Mouse (Mus musculus) thymus, adult 2 months (tissue): ENCODE results near the gene Olfr368.

Experiments used
- CTCF ChIP-seq: fragments of 200-500 bp; IDR thresholded peaks from 2 replicates; pipeline ENCODE4 v1.5.1; 2012; ENCODE audit warnings: mild to moderate bottlenecking, control low read depth, low read length, moderate library complexity, borderline replicate concordance; ENCODE audit not compliant: control insufficient read depth, poor library complexity, insufficient read depth; ENCODE audit errors: extremely low read depth
- POLR2A ChIP-seq: fragments of 200-500 bp; IDR thresholded peaks from 2 replicates; pipeline ENCODE4 v1.6.1; 2012; ENCODE audit warnings: mild to moderate bottlenecking, low read length, control low read depth, moderate library complexity; ENCODE audit not compliant: control insufficient read depth, poor library complexity, insufficient read depth; ENCODE audit errors: extremely low read depth

- TF ChIP-seq CTCF: no peak
- no peak for TF ChIP-seq POLR2A
Measured at GRCm38 (mm10) chr2:37370651-37371050, 44.3 kb downstream of the Olfr368 start.
